Mouse (Mus musculus) heart, embryonic 13.5 days (tissue): ENCODE measurements around the gene Ssbp4. TPM values are rescaled to one million over a fixed set of nuclear protein-coding genes. Genes with fewer than 3 reads are reported as not detected.
"Not testable (repeated sequence)": the region's sequence is repeated elsewhere in the genome, so short reads cannot be mapped to it uniquely, and the experiment has no call there.

Experiments
- ATAC-seq: fragments of 200-750 bp; cut with Nextera tagmentation; 2 replicates; pipeline ENCODE4 v1.8.0; 2017; ENCODE audit warnings: moderate TSS enrichment; ENCODE audit not compliant: insufficient number of reproducible peaks, low FRiP score, low TSS enrichment; ENCODE audit errors: extremely low read depth
- H3K27ac ChIP-seq: fragments of 300-500 bp; sonication (generic); replicated peaks from 2 replicates; pipeline ENCODE4 v1.5.1; 2015; ENCODE audit warnings: moderate library complexity, mild to moderate bottlenecking, inconsistent platforms
- H3K27me3 ChIP-seq: fragments of 300-500 bp; sonication (generic); replicated peaks from 2 replicates; pipeline ENCODE4 v1.6.1; 2015; ENCODE audit warnings: mild to moderate bottlenecking, inconsistent platforms
- H3K36me3 ChIP-seq: fragments of 300-500 bp; sonication (generic); 2 replicates; pipeline ENCODE4 v1.6.1; 2015; ENCODE audit warnings: mild to moderate bottlenecking, inconsistent platforms
- H3K4me1 ChIP-seq: fragments of 300-500 bp; sonication (generic); 2 replicates; pipeline ENCODE4 v1.6.1; 2015; ENCODE audit warnings: inconsistent platforms
- H3K4me2 ChIP-seq: fragments of 300-500 bp; sonication (generic); 2 replicates; pipeline ENCODE4 v1.6.1; 2015; ENCODE audit warnings: inconsistent platforms, mild to moderate bottlenecking, moderate library complexity
- H3K4me3 ChIP-seq: fragments of 300-500 bp; sonication (generic); 2 replicates; pipeline ENCODE4 v1.5.1; 2015; ENCODE audit warnings: moderate library complexity, mild to moderate bottlenecking, inconsistent platforms
- H3K9ac ChIP-seq: fragments of 300-500 bp; sonication (generic); 2 replicates; pipeline ENCODE4 v1.6.1; 2015; ENCODE audit warnings: inconsistent platforms, mild to moderate bottlenecking, moderate library complexity
- H3K9me3 ChIP-seq: fragments of 300-500 bp; sonication (generic); 2 replicates; pipeline ENCODE4 v1.6.1; 2016; ENCODE audit warnings: inconsistent platforms
- WGBS: fragments of 180-500 bp; shearing (Covaris S2); methylation state at CpG from one replicate; pipeline ENCODE4 v1.1.7; 2015; ENCODE audit warnings: mixed read lengths; 5-methylcytosine and 5-hydroxymethylcytosine counted together
- polyA plus RNA-seq: library from polyadenylated mRNA; unstranded; fragments of >200 nt; fragmentation: Nextera tagmentation; extraction: Ambion mirVana; gene quantifications from 2 replicates; pipeline ENCODE4 v1.2.1, GENCODE M21; 2015

Ssbp4 gene
- polyA plus RNA-seq, 1 experiment from 2014 or later, result 63.3 TPM

- Histone ChIP-seq H3K36me3 (peaks cover 38% of the 10 kb centered on the region), H3K27ac (no peak overlapping the region), H3K4me1 (peaks cover 88% of the 10 kb centered on the region), H3K4me3 (peak overlapping the region; percentile 62), H3K4me2 (peak overlapping the region; percentile 76), H3K9me3 (no peaks in the 10 kb centered on the region), H3K27me3 (no peaks in the 10 kb centered on the region; the same call in 1 of the 2 replicates), H3K9ac (peak overlapping the region; percentile 87; the same call in 1 of the 2 replicates)
- 87% methylated on average over 17 of the region's 17 CpGs for WGBS
- no peak for ATAC-seq
These were observed 11.8 kb downstream of the Ssbp4 start for GRCm38 (mm10) chr8:70596775-70597416.

DNA sequence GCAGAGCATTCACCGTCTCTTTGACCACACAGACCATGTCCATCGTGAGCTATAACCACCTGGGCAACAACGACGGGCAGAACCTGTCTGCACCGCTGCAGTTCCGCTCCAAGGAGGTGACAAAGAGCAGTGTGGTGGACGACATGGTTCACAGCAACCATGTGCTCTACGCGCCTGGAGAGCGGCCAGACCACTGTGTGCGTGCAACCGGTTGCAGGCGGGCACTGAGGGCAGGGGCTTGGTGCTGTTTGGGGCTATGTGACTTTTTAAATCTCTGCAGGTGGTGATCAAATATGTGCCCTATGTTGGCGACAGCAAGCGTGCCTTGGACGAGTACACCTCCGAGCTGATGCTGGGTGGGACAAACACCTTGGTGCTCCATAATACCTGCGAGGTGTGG is 12.5 kb downstream of the Ssbp4 start:
- Histone ChIP-seq H3K4me2 (0 out of 2 replicates have a peak overlapping the region, but pooled peaks have one; percentile 97), H3K27ac (no peak overlapping the region), H3K27me3 (no peaks in the 10 kb centered on the region; the same call in 1 of the 2 replicates), H3K9me3 (no peaks in the 10 kb centered on the region), H3K9ac (no peak overlapping the region), H3K4me1 (peaks cover 89% of the 10 kb centered on the region), H3K4me3 (no peak overlapping the region), H3K36me3 (peaks cover 42% of the 10 kb centered on the region)
- WGBS, result 93% methylated on average over 18 of the region's 18 CpGs
- no peak for ATAC-seq

- H3K36me3 ChIP-seq, result peaks cover 46% of the 10 kb centered on the region
- H3K4me2 ChIP-seq, result peak overlapping the region; percentile 97
- H3K27me3 ChIP-seq, result no peaks in the 10 kb centered on the region; the same call in 1 of the 2 replicates
- H3K4me3 ChIP-seq, result peak overlapping the region; percentile 75
- ATAC-seq, result no peak
- H3K27ac ChIP-seq, result no peak overlapping the region
- peaks cover 86% of the 10 kb centered on the region for H3K4me1 ChIP-seq
- H3K9ac ChIP-seq, result peak overlapping the region; percentile 87; the same call in 1 of the 2 replicates
- no peaks in the 10 kb centered on the region for H3K9me3 ChIP-seq
- 91% methylated on average over 12 of the region's 12 CpGs for WGBS
These were observed 12.9 kb downstream of the Ssbp4 start for GRCm38 (mm10) chr8:70595811-70596210.

DNA sequence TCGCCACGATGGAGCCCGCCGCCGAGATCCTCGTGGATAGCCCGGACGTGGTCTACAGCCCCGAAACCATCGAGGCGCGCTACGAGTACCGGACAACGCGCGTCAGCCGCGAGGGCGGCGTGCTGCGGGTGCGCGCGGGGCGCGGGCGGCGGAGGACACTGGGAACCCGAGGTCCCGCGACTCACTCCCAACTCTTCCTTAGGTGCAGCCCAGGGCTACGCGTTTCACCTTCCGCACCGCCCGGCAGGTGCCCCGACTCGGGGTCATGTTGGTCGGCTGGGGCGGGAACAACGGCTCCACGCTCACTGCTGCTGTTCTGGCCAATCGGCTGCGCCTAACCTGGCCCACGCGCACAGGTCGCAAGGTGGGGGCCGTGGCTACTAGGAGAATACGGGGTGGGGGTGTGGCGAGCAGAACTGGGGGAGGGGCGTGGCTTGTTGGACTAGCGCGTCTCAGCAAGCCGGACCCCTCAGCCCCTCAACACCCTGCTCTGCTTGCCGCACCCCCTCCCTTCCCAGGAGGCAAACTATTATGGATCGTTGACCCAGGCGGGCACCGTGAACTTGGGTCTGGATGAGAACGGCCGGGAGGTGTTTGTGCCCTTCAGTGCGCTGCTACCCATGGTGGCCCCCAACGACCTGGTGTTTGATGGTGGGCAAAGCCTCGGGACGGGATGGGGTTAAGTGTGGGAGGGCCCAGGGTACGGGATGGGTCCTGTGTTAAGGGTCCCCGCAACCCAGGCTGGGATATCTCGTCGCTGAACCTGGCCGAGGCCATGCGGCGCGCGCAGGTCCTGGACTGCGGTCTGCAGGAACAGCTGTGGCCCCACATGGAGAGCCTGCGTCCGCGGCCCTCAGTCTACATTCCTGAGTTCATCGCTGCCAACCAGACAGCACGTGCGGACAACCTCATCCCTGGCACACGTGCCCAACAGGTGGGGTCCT is 13.8 kb downstream of the Ssbp4 start:
- Histone ChIP-seq H3K4me2 (peak overlapping the region; percentile 97), H3K9me3 (no peaks in the 10 kb centered on the region), H3K9ac (peak overlapping the region; percentile 87), H3K4me1 (peaks cover 77% of the 10 kb centered on the region), H3K27me3 (no peaks in the 10 kb centered on the region; the same call in 1 of the 2 replicates), H3K4me3 (peak overlapping the region; percentile 75), H3K27ac (peak overlapping the region; percentile 93), H3K36me3 (peaks cover 54% of the 10 kb centered on the region)
- WGBS, result 6% methylated on average over 82 of the region's 82 CpGs
- ATAC-seq, result no peak

GRCm38 (mm10) chr8:70593961-70594609 is 14.6 kb downstream of the Ssbp4 start, which contains the start of gene Isyna1:
Gene Isyna1, plus strand, starts transcription at chr8:70594373.
- Histone ChIP-seq H3K4me3 (peak within 1 kb of the TSS; percentile 75), H3K4me2 (peak within 1 kb of the TSS; percentile 97), H3K4me1 (peaks cover 70% of the 10 kb centered on the region), H3K9me3 (no peaks in the 10 kb centered on the region), H3K27ac (peak within 1 kb of the TSS; percentile 93), H3K27me3 (no peaks in the 10 kb centered on the region), H3K36me3 (peaks cover 58% of the 10 kb centered on the region), H3K9ac (peak within 1 kb of the TSS; percentile 87)
- WGBS, result under 1% methylated on average over 40 of the region's 40 CpGs
- peak; percentile 77 for ATAC-seq

- Histone ChIP-seq H3K4me1 (peaks cover 61% of the 10 kb centered on the region), H3K27me3 (no peaks in the 10 kb centered on the region), H3K9me3 (no peaks in the 10 kb centered on the region), H3K4me3 (peak overlapping the region; percentile 75), H3K9ac (peak overlapping the region; percentile 87), H3K27ac (peak overlapping the region; percentile 93), H3K36me3 (peaks cover 61% of the 10 kb centered on the region), H3K4me2 (peak overlapping the region; percentile 97)
- ATAC-seq, result no peak
- 39% methylated on average over 8 of the region's 8 CpGs for WGBS
These were observed 15.5 kb downstream of the Ssbp4 start for GRCm38 (mm10) chr8:70593173-70593572.

- Histone ChIP-seq H3K9me3 (no peaks in the 10 kb centered on the region), H3K36me3 (peaks cover 69% of the 10 kb centered on the region), H3K9ac (peak overlapping the region; percentile 20; the same call in 1 of the 2 replicates), H3K4me3 (no peak overlapping the region), H3K27me3 (no peaks in the 10 kb centered on the region), H3K27ac (peak overlapping the region; percentile 59), H3K4me2 (no peak overlapping the region), H3K4me1 (peaks cover 53% of the 10 kb centered on the region)
- ATAC-seq, result no peak
- 64% methylated on average over 12 of the region's 12 CpGs for WGBS
These were observed 17.1 kb downstream of the Ssbp4 start for GRCm38 (mm10) chr8:70591569-70591968.

DNA sequence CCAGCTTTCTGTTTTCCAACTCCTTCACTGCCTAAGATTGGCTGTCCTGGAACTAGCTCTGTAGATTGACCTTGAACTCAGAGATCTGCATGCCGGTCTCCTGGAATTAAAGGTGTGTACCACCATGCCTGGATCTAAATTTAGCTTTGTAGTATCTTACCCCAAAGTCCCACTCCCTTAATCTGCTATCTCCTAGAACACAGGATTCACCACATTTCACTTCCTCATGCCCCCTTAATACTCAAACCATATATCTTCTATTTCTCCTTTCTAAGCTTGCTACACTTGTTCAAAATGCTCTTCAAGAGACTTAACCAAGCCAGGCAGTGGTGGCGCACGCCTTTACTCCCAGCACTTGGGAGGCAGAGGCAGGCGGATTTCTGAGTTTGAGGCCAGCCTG is 20.7 kb downstream of the Ssbp4 start:
- WGBS, result 77% methylated on average over 4 of the region's 4 CpGs
- ATAC-seq, H3K27me3 ChIP-seq, H3K4me3 ChIP-seq, H3K9me3 ChIP-seq, H3K4me2 ChIP-seq, H3K27ac ChIP-seq: not testable (repeated sequence)
- peaks cover 90% of the 10 kb centered on the region for H3K36me3 ChIP-seq
- H3K9ac ChIP-seq, result peak overlapping the region; percentile 44; the same call in 1 of the 2 replicates
- H3K4me1 ChIP-seq, result peaks cover 24% of the 10 kb centered on the region

GRCm38 (mm10) chr8:70585258-70585652 is 23.4 kb downstream of the Ssbp4 start:
- WGBS, result 39% methylated on average over 7 of the region's 7 CpGs
- ATAC-seq, result peak; percentile 24; the same call in 1 of the 2 replicates
- no peaks in the 10 kb centered on the region for H3K27me3 ChIP-seq
- H3K4me3 ChIP-seq, result no peak overlapping the region
- H3K4me2 ChIP-seq, result no peak overlapping the region
- no peaks in the 10 kb centered on the region for H3K9me3 ChIP-seq
- no peak overlapping the region for H3K9ac ChIP-seq
- peaks cover 8% of the 10 kb centered on the region for H3K4me1 ChIP-seq
- H3K27ac ChIP-seq, result no peak overlapping the region
- H3K36me3 ChIP-seq, result peaks cover 98% of the 10 kb centered on the region

- Histone ChIP-seq H3K36me3 (peaks cover 98% of the 10 kb centered on the region), H3K4me3 (no peak overlapping the region), H3K27ac (no peak overlapping the region), H3K4me2 (no peak overlapping the region), H3K4me1 (peaks cover 8% of the 10 kb centered on the region), H3K9ac (no peak overlapping the region), H3K27me3 (no peaks in the 10 kb centered on the region), H3K9me3 (no peaks in the 10 kb centered on the region)
- WGBS, result 84% methylated on average over 9 of the region's 9 CpGs
- no peak; the same call in 1 of the 2 replicates for ATAC-seq
These were observed 23.9 kb downstream of the Ssbp4 start for GRCm38 (mm10) chr8:70584606-70585257.
